ENCODE assay signal across 8 mouse cellular contexts in the genomic region with DNA sequence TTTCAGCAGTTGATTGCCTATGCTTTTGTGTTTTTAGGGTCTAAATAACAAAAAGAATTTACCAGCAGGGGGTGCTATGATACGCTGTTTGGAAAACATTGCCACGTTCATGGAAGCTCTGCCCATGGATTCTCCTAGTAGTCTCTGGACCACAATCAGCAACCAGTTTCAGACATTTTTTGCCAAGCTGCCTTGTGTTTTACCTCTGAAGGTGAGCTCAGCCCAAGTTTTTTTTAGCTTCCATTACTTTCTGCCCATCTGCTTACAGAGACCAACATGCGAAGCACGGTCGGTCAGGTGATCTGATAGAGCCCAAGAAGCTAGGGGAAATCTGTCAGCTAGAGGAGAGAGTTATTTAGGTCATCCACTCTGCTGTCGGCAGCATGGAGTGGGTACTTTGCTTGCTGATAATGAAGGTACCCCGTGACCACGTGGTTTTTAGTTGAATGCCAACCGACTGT.
DNase-seq lines count a peak whose midpoint lies in the region; ATAC-seq and TF ChIP-seq lines count a peak whose summit lies in the region.

No protein-coding gene starts in this region.

- H3K4me3 ChIP-seq in heart, postnatal 0 days (ENCODE audit: low read depth, low read length) = peak overlapping the region; percentile 6; the same call in 1 of the 2 replicates
- no peak overlapping the region for H3K4me3 ChIP-seq in lung, embryonic 14.5 days (ENCODE audit: low read depth, low read length)

- DNase-seq in adrenal gland, adult 2 months = peak; percentile 30
- no peak for DNase-seq in adrenal gland, postnatal 25 days
- DNase-seq in right cerebral cortex, adult 18-20 months = peak; percentile 23
- no peak for DNase-seq in right cerebral cortex, postnatal 14 days
- DNase-seq in cerebellum, postnatal 36 days = peak; percentile 11 to 37
- DNase-seq in heart, postnatal 0 days (ENCODE audit: low spot score) = peak; percentile 73
- DNase-seq in lung, embryonic 14.5 days = peak; percentile 97
- DNase-seq in retina, postnatal 7 days (ENCODE audit: low read depth, low spot score) = peak; percentile 61

- ATAC-seq in heart, postnatal 0 days (ENCODE audit: insufficient read depth, low read depth) = peak; percentile 70
- no peak for ATAC-seq in lung, embryonic 14.5 days (ENCODE audit: insufficient read depth)

- H3K27ac ChIP-seq in heart, postnatal 0 days (ENCODE audit: low read depth) = no peak overlapping the region
- no peak overlapping the region for H3K27ac ChIP-seq in lung, embryonic 14.5 days (ENCODE audit: low read depth)

- peaks cover 10% of the 10 kb centered on the region; the same call in 1 of the 2 replicates for H3K9me3 ChIP-seq in heart, postnatal 0 days (replicated peaks; ENCODE audit: control insufficient read depth, low read length)
- H3K9me3 ChIP-seq in lung, embryonic 14.5 days (ENCODE audit: low read depth, low read length) = no peaks in the 10 kb centered on the region

- TF ChIP-seq CTCF in heart, postnatal 0 days (IDR thresholded peaks at IDR 0.05; ENCODE audit: low read depth) = peak; percentile 67
- peak; percentile 62 for TF ChIP-seq CTCF in lung, embryonic 14.5 days (IDR thresholded peaks at IDR 0.05; ENCODE audit: low read depth)

- H3K27me3 ChIP-seq in heart, postnatal 0 days (ENCODE audit: control insufficient read depth, insufficient read depth, low read length) = no peaks in the 10 kb centered on the region
- H3K27me3 ChIP-seq in lung, embryonic 14.5 days (ENCODE audit: insufficient read depth, low read length) = no peaks in the 10 kb centered on the region

- TF ChIP-seq EP300 in heart, postnatal 0 days (IDR thresholded peaks at IDR 0.05; ENCODE audit: low read depth) = no peak

- WGBS in heart, postnatal 0 days = 29% methylated on average over 9 of the region's 9 CpGs
- WGBS in lung, embryonic 14.5 days = 46% methylated on average over 9 of the region's 9 CpGs

- H3K4me2 ChIP-seq in heart, postnatal 0 days (ENCODE audit: low read depth, low read length) = peak overlapping the region; percentile 50
- no peak overlapping the region for H3K4me2 ChIP-seq in lung, embryonic 14.5 days

- no peak overlapping the region for H3K9ac ChIP-seq in heart, postnatal 0 days (replicated peaks; ENCODE audit: low read depth, low read length)
- no peak overlapping the region for H3K9ac ChIP-seq in lung, embryonic 14.5 days

- no peaks in the 10 kb centered on the region for H3K36me3 ChIP-seq in heart, postnatal 0 days (replicated peaks; ENCODE audit: control insufficient read depth, insufficient read depth, low read length)
- no peaks in the 10 kb centered on the region for H3K36me3 ChIP-seq in lung, embryonic 14.5 days (ENCODE audit: insufficient read depth)

- no peaks in the 10 kb centered on the region for H3K4me1 ChIP-seq in heart, postnatal 0 days (ENCODE audit: control insufficient read depth, insufficient read depth)
- H3K4me1 ChIP-seq in lung, embryonic 14.5 days (ENCODE audit: insufficient read depth) = no peaks in the 10 kb centered on the region

Comparison
In these comparisons a context has a peak if more than half of its experiments do, and no peak if none do; other contexts are left out.
1. DNase-seq: peak in adrenal gland, adult 2 months (single experiment), right cerebral cortex, adult 18-20 months (single experiment), cerebellum, postnatal 36 days (2 of 2), heart, postnatal 0 days (single experiment), lung, embryonic 14.5 days (single experiment) and retina, postnatal 7 days (single experiment); none in adrenal gland, postnatal 25 days (single experiment) and right cerebral cortex, postnatal 14 days (single experiment).